Mouse (Mus musculus): ENCODE measurements around the gene Sall2. TPM values are rescaled to one million over a fixed set of nuclear protein-coding genes. Genes with fewer than 3 reads are reported as not detected.

Sall2 gene
- 2.2 and 2.7 TPM in 2 replicates for polyA plus RNA-seq (2015; fragmentation: Nextera tagmentation; extraction: Ambion mirVana)

DNA sequence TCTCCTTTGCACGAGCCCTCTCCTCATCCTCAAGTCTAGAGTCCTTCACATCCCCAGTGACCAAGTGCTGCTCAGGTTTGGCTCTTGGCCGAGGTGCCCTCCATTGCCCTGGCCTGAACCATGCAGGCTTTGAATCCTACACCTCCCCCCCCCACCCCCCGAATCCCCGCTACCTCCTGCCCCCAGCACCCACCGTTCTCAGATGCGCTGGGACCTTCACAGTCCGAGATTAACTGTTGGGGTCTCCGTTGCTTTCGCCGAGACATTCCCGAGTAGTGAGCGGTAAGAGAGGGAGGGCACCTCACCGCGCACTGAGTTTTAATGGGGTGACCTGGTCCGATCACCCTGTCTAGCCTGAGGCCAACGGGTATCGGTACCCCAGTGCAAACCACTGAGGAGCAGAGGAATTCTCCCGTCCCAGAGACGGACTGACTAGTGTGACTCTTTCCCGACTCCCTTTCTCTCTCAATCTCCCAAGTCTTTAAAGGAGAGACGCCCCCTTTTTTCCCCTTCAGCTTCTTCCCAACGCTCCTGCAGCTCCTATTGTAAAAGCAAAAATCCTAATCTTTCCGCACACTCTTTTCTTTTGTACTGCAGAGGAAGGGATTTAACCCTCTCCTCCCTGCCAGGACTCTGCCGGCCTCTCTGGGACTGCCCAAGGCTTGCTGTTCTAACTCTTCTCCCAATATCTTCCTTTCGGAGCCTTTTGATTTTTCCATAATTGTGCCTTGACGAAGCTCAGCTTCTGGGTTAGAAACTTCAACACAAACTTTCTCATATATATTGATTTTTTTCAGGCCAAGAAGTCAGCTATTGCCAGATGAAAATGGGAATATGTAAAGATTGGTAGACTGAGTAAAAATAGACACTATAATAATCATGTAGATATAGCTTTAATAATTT, at the start of gene Sall2:
Gene Sall2 (minus strand): TSS at position 853 of the 903 bp plus-strand sequence.

GRCm38 (mm10) chr14:52356308-52356707, 27.7 kb upstream of the Sall2 start, which contains the start of gene Olfr1513:
TSS of gene Olfr1513 (minus strand) at chr14:52356408.

GRCm38 (mm10) chr14:52304644-52305271, 23.8 kb downstream of the Sall2 start, which contains the start of gene Mettl3:
TSS of gene Mettl3 (minus strand) at chr14:52305128.

DNA sequence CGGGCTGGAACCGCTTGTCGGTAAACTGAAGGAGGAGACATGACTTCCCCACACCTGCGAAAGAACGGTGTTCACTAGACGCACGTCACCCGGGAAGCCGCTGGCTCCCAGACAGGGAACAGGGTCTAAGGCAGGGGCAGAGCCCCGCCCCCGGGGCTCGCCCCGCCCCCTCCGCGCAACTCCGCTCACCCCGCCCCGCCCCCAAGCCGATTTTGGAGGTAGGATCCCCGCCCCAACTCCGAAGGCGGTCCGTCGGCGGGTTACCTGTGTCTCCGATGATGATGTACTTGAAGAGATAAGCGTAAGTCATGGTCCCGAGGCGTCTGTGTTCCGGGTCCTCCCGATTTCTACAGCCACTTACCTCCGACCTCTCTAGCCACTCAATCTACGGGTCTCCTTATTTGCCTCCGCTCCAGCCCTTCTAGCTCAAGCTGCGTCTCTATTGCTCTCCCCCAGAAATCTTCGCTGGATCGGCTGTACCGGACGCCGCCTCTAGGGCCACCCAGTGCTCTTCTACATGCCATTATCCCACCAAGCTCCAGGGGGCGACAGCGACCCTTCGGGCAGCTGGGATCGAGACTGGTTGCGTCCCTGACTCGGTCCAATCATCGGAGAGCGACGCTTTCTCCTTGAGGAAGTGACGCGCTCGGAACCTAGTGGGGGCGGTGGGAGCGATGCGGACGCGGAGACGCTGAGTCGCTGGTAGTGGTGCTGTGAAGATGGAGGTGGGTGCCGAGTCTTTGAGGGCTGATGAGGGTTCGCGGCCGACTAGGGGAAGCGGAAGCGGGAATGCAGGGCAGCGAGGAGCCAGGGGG, 49.4 kb downstream of the Sall2 start, which contains the start of the genes Tox4 and Rab2b:
Gene Tox4 (plus strand): TSS at position 215 of the 815 bp plus-strand sequence.
Gene Rab2b (minus strand): TSS at position 614 of the 815 bp plus-strand sequence.

Other genes with a start within 250 kb of the Sall2 start
- 147 and 186 TPM in 2 replicates for gene Hnrnpc, start 224.7 kb downstream of the Sall2 start, polyA plus RNA-seq (2015; fragmentation: Nextera tagmentation; extraction: Ambion mirVana)
- gene Rpgrip1, start 218.1 kb downstream of the Sall2 start, polyA plus RNA-seq (2015; fragmentation: Nextera tagmentation; extraction: Ambion mirVana): 24.1 and 25.7 TPM in 2 replicates
- 17.2 and 20.5 TPM in 2 replicates for gene Supt16, start 131.3 kb downstream of the Sall2 start, polyA plus RNA-seq (2015; fragmentation: Nextera tagmentation; extraction: Ambion mirVana)
- 13.9 and 17.3 TPM in 2 replicates for gene Chd8, start 71.0 kb downstream of the Sall2 start, polyA plus RNA-seq (2015; fragmentation: Nextera tagmentation; extraction: Ambion mirVana)
- 24.7 and 27.3 TPM in 2 replicates for gene Tox4, start 49.6 kb downstream of the Sall2 start, polyA plus RNA-seq (2015; fragmentation: Nextera tagmentation; extraction: Ambion mirVana)
- 14.2 and 16.5 TPM in 2 replicates for gene Rab2b, start 49.2 kb downstream of the Sall2 start, polyA plus RNA-seq (2015; fragmentation: Nextera tagmentation; extraction: Ambion mirVana)
- 17.1 and 17.3 TPM in 2 replicates for gene Mettl3, start 23.6 kb downstream of the Sall2 start, polyA plus RNA-seq (2015; fragmentation: Nextera tagmentation; extraction: Ambion mirVana)
- gene Olfr1513, start 27.6 kb upstream of the Sall2 start, polyA plus RNA-seq (2015; fragmentation: Nextera tagmentation; extraction: Ambion mirVana): not detected in 2 replicates
- gene Olfr1512, start 50.4 kb upstream of the Sall2 start, polyA plus RNA-seq (2015; fragmentation: Nextera tagmentation; extraction: Ambion mirVana): not detected in 2 replicates
- gene Olfr1511, start 68.6 kb upstream of the Sall2 start, polyA plus RNA-seq (2015; fragmentation: Nextera tagmentation; extraction: Ambion mirVana): not detected in 2 replicates
- gene Olfr1510, start 85.6 kb upstream of the Sall2 start, polyA plus RNA-seq (2015; fragmentation: Nextera tagmentation; extraction: Ambion mirVana): not detected in 2 replicates
- not detected in 2 replicates for gene Olfr1509, start 114.2 kb upstream of the Sall2 start, polyA plus RNA-seq (2015; fragmentation: Nextera tagmentation; extraction: Ambion mirVana)
- gene Olfr1508, start 138.7 kb upstream of the Sall2 start, polyA plus RNA-seq (2015; fragmentation: Nextera tagmentation; extraction: Ambion mirVana): not detected in 2 replicates
- not detected in 2 replicates for gene Olfr1507, start 167.0 kb upstream of the Sall2 start, polyA plus RNA-seq (2015; fragmentation: Nextera tagmentation; extraction: Ambion mirVana)